Mouse (Mus musculus) kidney, embryonic 14.5 days (tissue): ENCODE data around the gene Dynlrb2. TPM values are rescaled to one million over a fixed set of nuclear protein-coding genes. Genes with fewer than 3 reads are reported as not detected.

ENCODE experiments used
- ATAC-seq: fragments of 200-750 bp; cut with Nextera tagmentation; 2 replicates; pipeline ENCODE4 v1.8.0; 2017; ENCODE audit warnings: moderate number of reproducible peaks, mild to moderate bottlenecking, moderate TSS enrichment, moderate library complexity; ENCODE audit not compliant: low FRiP score, low TSS enrichment
- H3K27ac ChIP-seq: fragments of 300-500 bp; sonication (generic); 2 replicates; pipeline ENCODE4 v1.5.1; 2014; ENCODE audit warnings: low read depth, mild to moderate bottlenecking, low read length, moderate library complexity, mixed read lengths
- H3K27me3 ChIP-seq: fragments of 300-500 bp; sonication (generic); 2 replicates; pipeline ENCODE4 v1.6.1; 2014; ENCODE audit warnings: mild to moderate bottlenecking, low read length; ENCODE audit not compliant: control insufficient read depth, insufficient read depth
- H3K36me3 ChIP-seq: fragments of 300-500 bp; sonication (generic); 2 replicates; pipeline ENCODE4 v1.6.1; 2014; ENCODE audit warnings: low read length, mixed read lengths; ENCODE audit not compliant: control insufficient read depth, insufficient read depth
- H3K4me1 ChIP-seq: fragments of 300-500 bp; sonication (generic); 2 replicates; pipeline ENCODE4 v1.6.1; 2014; ENCODE audit warnings: low read length, mixed read lengths; ENCODE audit not compliant: control insufficient read depth, insufficient read depth
- H3K4me2 ChIP-seq: fragments of 300-500 bp; sonication (generic); replicated peaks from 2 replicates; pipeline ENCODE4 v1.6.1; 2014; ENCODE audit warnings: low read depth, mild to moderate bottlenecking, low read length
- H3K4me3 ChIP-seq: fragments of 300-500 bp; sonication (generic); 2 replicates; pipeline ENCODE4 v1.5.1; 2014; ENCODE audit warnings: mild to moderate bottlenecking, low read length
- H3K9ac ChIP-seq: fragments of 300-500 bp; sonication (generic); 2 replicates; pipeline ENCODE4 v1.6.1; 2014; ENCODE audit warnings: low read depth, mild to moderate bottlenecking, low read length, moderate library complexity
- H3K9me3 ChIP-seq: fragments of 300-500 bp; sonication (generic); 2 replicates; pipeline ENCODE4 v1.6.1; 2016; ENCODE audit warnings: low read length; ENCODE audit not compliant: control insufficient read depth
- WGBS: fragments of 180-500 bp; shearing (Covaris S2); extraction: QIAGEN DNeasy Blood & Tissue Kit; methylation state at CpG from one replicate; pipeline ENCODE4 v1.1.7; 2014; 5-methylcytosine and 5-hydroxymethylcytosine counted together
- polyA plus RNA-seq: library from polyadenylated mRNA; unstranded; fragments of >200 nt; fragmentation: Nextera tagmentation; extraction: Ambion mirVana; gene quantifications from 2 replicates; pipeline ENCODE4 v1.2.1, GENCODE M21; 2014

Dynlrb2 gene
- polyA plus RNA-seq, 1 experiment from 2014 or later, result not detected

DNA sequence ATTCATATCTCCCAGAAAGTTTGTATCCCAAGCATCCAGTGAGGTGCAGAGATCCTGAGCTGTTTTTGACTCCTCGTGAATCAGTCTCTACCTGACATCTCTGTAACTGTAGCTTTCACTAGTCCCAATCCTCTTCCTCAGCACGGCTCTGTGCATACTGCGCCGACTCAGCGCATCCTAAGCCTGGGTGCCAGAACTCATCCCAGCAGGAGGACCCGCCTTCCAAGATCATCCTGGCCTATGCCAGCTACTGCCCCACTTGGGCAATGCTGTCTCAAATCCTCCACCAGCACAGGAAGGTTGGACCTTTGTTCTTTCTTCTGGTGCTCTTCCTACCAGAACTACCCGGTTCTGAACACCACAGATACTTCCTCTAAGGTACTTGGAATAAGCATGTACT, 20.1 kb downstream of the Dynlrb2 start:
- Histone ChIP-seq H3K4me2 (no peak overlapping the region), H3K9ac (no peak overlapping the region), H3K27ac (no peak overlapping the region), H3K4me1 (no peaks in the 10 kb centered on the region), H3K9me3 (no peaks in the 10 kb centered on the region), H3K36me3 (no peaks in the 10 kb centered on the region), H3K27me3 (no peaks in the 10 kb centered on the region), H3K4me3 (no peak overlapping the region)
- ATAC-seq, result no peak
- 85% methylated on average over 7 of the region's 7 CpGs for WGBS

GRCm38 (mm10) chr8:116528736-116529135, 24.0 kb downstream of the Dynlrb2 start:
- H3K4me3 ChIP-seq, result no peak overlapping the region
- no peaks in the 10 kb centered on the region for H3K9me3 ChIP-seq
- no peak overlapping the region for H3K9ac ChIP-seq
- no peak overlapping the region for H3K4me2 ChIP-seq
- ATAC-seq, result no peak
- H3K27ac ChIP-seq, result no peak overlapping the region
- H3K36me3 ChIP-seq, result no peaks in the 10 kb centered on the region
- no peaks in the 10 kb centered on the region for H3K4me1 ChIP-seq
- 77% methylated on average over 7 of the region's 7 CpGs for WGBS
- H3K27me3 ChIP-seq, result no peaks in the 10 kb centered on the region

- H3K27me3 ChIP-seq, result no peaks in the 10 kb centered on the region
- H3K36me3 ChIP-seq, result no peaks in the 10 kb centered on the region
- H3K9ac ChIP-seq, result no peak overlapping the region
- no peaks in the 10 kb centered on the region for H3K4me1 ChIP-seq
- no peak for ATAC-seq
- no peaks in the 10 kb centered on the region for H3K9me3 ChIP-seq
- H3K4me3 ChIP-seq, result no peak overlapping the region
- H3K4me2 ChIP-seq, result no peak overlapping the region
- WGBS, result 75% methylated on average over 6 of the region's 6 CpGs
- H3K27ac ChIP-seq, result no peak overlapping the region
Measured at GRCm38 (mm10) chr8:116533081-116533480, 28.3 kb downstream of the Dynlrb2 start.

GRCm38 (mm10) chr8:116536786-116537185, 32.0 kb downstream of the Dynlrb2 start:
- H3K27ac ChIP-seq, result no peak overlapping the region
- H3K27me3 ChIP-seq, result no peaks in the 10 kb centered on the region
- H3K9me3 ChIP-seq, result no peaks in the 10 kb centered on the region
- 77% methylated on average over 5 of the region's 5 CpGs for WGBS
- no peak overlapping the region for H3K9ac ChIP-seq
- ATAC-seq, result no peak
- H3K4me3 ChIP-seq, result no peak overlapping the region
- no peaks in the 10 kb centered on the region for H3K4me1 ChIP-seq
- no peaks in the 10 kb centered on the region for H3K36me3 ChIP-seq
- no peak overlapping the region for H3K4me2 ChIP-seq

GRCm38 (mm10) chr8:116538763-116539162, 34.0 kb downstream of the Dynlrb2 start:
- ATAC-seq, result no peak
- Histone ChIP-seq H3K27me3 (no peaks in the 10 kb centered on the region), H3K4me1 (no peaks in the 10 kb centered on the region), H3K4me3 (no peak overlapping the region), H3K4me2 (no peak overlapping the region), H3K36me3 (no peaks in the 10 kb centered on the region), H3K9me3 (no peaks in the 10 kb centered on the region), H3K27ac (no peak overlapping the region), H3K9ac (no peak overlapping the region)
- WGBS, result 27% methylated on average over 7 of the region's 7 CpGs

- no peak overlapping the region for H3K9ac ChIP-seq
- WGBS, result 85% methylated on average over 1 of the region's 1 CpGs
- no peaks in the 10 kb centered on the region for H3K4me1 ChIP-seq
- H3K9me3 ChIP-seq, result no peaks in the 10 kb centered on the region
- H3K4me3 ChIP-seq, result no peak overlapping the region
- H3K27me3 ChIP-seq, result no peaks in the 10 kb centered on the region
- H3K27ac ChIP-seq, result no peak overlapping the region
- H3K4me2 ChIP-seq, result no peak overlapping the region
- no peaks in the 10 kb centered on the region for H3K36me3 ChIP-seq
- no peak for ATAC-seq
Measured at GRCm38 (mm10) chr8:116540136-116540535, 35.4 kb downstream of the Dynlrb2 start.

- Histone ChIP-seq H3K4me2 (no peak overlapping the region), H3K9ac (no peak overlapping the region), H3K4me1 (no peaks in the 10 kb centered on the region), H3K9me3 (no peaks in the 10 kb centered on the region), H3K4me3 (no peak overlapping the region), H3K27me3 (no peaks in the 10 kb centered on the region), H3K36me3 (no peaks in the 10 kb centered on the region), H3K27ac (no peak overlapping the region)
- ATAC-seq, result no peak
- 90% methylated on average over 5 of the region's 5 CpGs for WGBS
Measured at GRCm38 (mm10) chr8:116542842-116543241, 38.1 kb downstream of the Dynlrb2 start.

DNA sequence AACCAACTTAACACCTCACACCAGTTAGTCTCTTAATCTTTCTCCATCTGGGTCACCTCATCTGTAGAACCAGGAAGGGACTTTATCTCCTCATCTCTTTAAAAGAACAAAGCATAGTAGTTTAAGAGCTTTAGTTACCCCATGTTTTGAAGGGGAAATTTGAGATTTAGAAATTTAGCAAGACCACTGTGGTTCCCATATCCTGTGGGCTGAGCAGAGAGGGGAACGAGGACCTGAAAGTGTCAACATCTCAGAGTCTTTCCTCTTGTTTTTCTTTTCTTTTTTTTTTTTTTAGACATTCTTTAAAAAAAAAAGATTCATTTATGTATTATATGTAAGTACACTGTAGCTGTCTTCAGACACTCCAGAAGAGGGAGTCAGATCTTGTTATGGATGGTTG, 38.6 kb downstream of the Dynlrb2 start:
- Histone ChIP-seq H3K4me3 (no peak overlapping the region), H3K4me2 (no peak overlapping the region), H3K9ac (no peak overlapping the region), H3K27ac (no peak overlapping the region), H3K36me3 (no peaks in the 10 kb centered on the region), H3K9me3 (no peaks in the 10 kb centered on the region), H3K4me1 (no peaks in the 10 kb centered on the region), H3K27me3 (no peaks in the 10 kb centered on the region)
- ATAC-seq, result no peak
- WGBS, result 28% methylated on average over 1 of the region's 1 CpGs

DNA sequence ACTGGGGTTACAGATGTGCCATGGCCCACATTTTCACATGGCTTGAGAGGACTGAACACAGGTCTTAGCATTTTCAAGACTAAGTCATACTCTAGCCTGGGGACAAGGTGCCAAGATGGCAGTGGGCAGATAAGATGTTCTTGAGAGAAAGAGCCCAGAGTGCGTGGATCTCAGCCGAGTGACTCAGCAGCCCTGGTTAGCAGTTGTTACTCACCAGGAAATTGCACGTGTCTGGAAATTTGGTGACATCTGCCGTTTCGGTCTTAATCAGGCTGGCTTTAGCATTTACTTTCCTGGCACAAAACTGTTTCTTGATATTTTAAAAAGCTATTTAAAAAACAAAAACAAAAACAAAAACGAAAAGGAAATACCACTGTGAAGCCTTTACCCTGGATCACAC, 47.5 kb downstream of the Dynlrb2 start:
- Histone ChIP-seq H3K4me2 (no peak overlapping the region), H3K27me3 (no peaks in the 10 kb centered on the region), H3K27ac (no peak overlapping the region), H3K9me3 (no peaks in the 10 kb centered on the region), H3K4me1 (no peaks in the 10 kb centered on the region), H3K4me3 (no peak overlapping the region), H3K9ac (no peak overlapping the region), H3K36me3 (no peaks in the 10 kb centered on the region)
- 83% methylated on average over 6 of the region's 6 CpGs for WGBS
- ATAC-seq, result no peak

- no peak for ATAC-seq
- no peaks in the 10 kb centered on the region for H3K9me3 ChIP-seq
- H3K4me2 ChIP-seq, result no peak overlapping the region
- H3K27me3 ChIP-seq, result no peaks in the 10 kb centered on the region
- H3K27ac ChIP-seq, result no peak overlapping the region
- no peaks in the 10 kb centered on the region for H3K4me1 ChIP-seq
- H3K36me3 ChIP-seq, result no peaks in the 10 kb centered on the region
- H3K9ac ChIP-seq, result no peak overlapping the region
- 87% methylated on average over 3 of the region's 3 CpGs for WGBS
- H3K4me3 ChIP-seq, result no peak overlapping the region
Measured at GRCm38 (mm10) chr8:116552778-116553177, 48.0 kb downstream of the Dynlrb2 start.
